Mouse (Mus musculus): ENCODE results near the gene Dlgap4. TPM values are rescaled to one million over a fixed set of nuclear protein-coding genes. Genes with fewer than 3 reads are reported as not detected.

Dlgap4 gene
- total RNA-seq, 1 experiment from 2014 or later, result 39.3 TPM

GRCm38 (mm10) chr2:156616513-156616912 is 3.0 kb downstream of the Dlgap4 start:
- no peak for DNase-seq

- DNase-seq, result peak; percentile 24
Observed at GRCm38 (mm10) chr2:156617536-156617935, 4.0 kb downstream of the Dlgap4 start.

GRCm38 (mm10) chr2:156620874-156621273 is 7.4 kb downstream of the Dlgap4 start:
- DNase-seq, result no peak

GRCm38 (mm10) chr2:156621449-156621848 is 7.9 kb downstream of the Dlgap4 start:
- peak; percentile 80 for DNase-seq

DNA sequence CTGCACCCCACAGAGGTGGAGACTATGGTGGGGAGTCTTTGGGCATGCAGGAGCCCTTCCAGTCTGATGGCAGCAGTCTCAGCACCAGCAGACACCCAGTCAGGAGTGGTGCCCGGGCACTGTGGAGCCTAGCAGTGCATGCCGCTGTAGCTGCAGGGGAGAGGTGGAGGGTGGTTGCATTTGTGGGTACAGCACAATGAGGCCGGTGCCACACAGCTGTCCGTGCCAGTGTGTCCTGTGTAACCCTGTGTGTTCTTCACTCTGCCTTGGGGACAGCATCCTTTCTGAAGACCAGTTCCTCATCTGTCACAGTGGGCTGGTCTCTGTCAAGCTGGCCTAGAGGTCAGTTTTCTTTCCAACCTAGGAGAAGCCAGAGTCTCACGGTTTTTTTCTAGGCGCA is 8.7 kb downstream of the Dlgap4 start:
- DNase-seq, result no peak

DNA sequence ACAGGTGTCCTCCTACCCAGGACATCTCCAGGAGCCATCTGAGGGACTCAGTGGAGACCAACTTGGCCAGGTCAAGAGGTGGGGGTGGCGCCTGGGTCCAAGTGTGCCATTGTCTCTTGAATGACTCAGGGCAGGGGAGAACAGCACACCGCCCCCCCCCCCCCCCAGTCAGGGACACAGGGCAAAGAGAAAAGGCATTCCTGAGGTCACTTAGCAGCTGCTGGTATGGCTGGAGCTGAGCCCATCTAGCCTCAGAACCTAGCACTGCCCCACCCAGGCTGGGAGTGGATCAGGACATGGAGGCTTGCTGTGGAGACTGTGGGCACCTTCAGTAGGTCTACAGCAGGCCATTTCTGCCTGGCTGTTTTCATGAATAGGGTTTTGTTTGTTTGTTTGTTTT is 9.7 kb downstream of the Dlgap4 start:
- DNase-seq, result no peak

DNA sequence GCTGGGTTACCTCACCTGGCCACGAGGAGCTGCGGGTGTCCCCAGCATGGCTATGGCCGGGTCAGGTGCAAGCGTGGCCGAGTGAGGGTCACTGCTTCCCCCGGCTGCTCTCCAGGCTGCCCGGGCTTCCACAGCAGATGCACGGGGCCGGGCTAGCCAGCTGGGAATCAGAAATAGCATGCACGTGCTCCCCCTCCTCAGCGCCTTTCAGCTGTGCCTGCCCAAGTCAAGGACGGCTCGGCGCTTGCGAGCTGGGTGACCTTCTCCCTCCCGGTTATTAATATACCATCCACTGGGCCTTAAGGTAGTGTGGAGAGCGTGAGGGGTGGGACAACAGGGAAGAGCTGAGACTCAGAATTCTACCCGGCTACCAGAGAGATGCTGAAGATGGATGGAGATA is 11.8 kb downstream of the Dlgap4 start:
- DNase-seq, result peak; percentile 33

GRCm38 (mm10) chr2:156626119-156626518 is 12.6 kb downstream of the Dlgap4 start:
- no peak for DNase-seq

GRCm38 (mm10) chr2:156626544-156626943 is 13.0 kb downstream of the Dlgap4 start:
- DNase-seq, result peak; percentile 50

DNA sequence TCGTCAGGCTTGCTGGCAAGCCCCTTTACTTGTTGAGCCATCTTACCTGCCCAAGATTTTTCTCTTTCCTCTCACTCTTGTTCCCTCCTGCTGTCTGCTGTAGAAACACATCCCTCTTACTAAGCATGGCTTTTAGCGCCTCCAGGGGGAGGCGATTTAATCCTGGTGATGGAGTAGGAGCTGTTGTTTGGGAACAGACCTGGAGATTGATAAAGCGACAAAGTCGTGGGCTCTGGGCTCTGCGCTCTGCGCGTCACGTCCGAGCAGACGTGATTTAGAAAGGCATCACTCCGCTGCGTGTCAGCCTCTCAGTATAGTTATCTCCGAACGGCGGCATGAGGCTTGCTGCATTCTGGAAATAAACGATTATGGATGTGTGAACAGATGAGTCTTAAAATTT is 14.4 kb downstream of the Dlgap4 start:
- DNase-seq, result no peak

- DNase-seq, result no peak
Observed at GRCm38 (mm10) chr2:156630288-156630687, 16.8 kb downstream of the Dlgap4 start.

GRCm38 (mm10) chr2:156632721-156633120 is 19.2 kb downstream of the Dlgap4 start:
- no peak for DNase-seq

DNA sequence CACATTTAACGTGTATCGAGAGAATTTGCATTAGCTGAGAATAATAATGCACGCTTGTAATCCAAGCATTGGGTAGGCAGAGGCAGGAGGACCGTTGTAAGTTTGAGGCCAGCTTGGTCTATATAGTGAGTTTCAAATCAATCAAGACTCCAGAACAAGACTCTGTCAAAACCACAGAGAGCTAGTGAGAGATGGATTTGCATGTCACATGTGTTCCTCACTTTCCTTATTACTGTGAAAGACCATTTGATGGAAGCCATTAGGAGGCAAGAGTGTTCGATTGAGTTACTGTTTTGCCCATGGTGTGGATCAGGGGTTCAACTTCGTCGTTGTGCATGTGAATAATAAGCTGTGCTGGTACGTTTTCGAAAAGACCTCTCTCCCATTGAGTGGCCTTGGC is 21.6 kb downstream of the Dlgap4 start:
- no peak for DNase-seq

DNA sequence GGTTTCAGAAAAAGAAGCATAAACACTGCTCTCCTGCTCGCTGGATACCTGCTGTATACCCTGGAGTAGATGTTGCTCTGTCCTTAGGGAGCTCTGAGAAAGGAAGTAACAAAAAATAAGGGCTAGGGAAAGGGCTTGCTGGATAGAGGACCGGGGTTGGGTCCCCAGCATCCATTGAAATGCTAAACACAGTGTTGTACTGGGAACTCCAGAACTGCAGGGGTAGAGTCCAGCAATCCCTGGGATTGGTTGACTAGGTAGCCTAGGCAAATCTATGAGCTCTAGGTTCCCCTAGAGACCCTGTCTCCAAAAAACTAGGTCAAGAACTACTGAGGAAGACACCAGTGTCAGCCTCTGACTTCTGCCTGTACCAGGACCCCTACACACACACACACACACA is 27.6 kb downstream of the Dlgap4 start:
- DNase-seq, result no peak

DNA sequence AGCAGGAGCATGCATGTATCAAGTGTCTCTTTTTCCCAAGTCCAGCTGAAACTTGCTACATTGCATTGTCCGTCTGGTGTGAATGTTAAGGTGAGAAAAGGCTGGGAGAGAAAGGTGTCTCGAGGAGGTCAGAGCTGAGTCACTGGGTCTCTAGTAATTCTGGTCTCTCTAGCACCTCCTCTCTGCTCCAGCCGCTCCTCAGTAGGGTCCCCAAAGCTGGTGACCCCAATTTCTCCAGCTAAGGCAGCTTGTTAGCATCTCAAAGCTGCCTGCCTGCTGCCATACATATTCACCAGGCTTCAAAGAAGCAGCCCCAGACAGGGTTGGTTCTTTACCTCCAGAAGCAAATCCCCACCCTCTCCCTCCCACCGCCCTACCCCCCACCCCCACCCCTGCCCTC is 29.4 kb downstream of the Dlgap4 start:
- DNase-seq, result no peak

DNA sequence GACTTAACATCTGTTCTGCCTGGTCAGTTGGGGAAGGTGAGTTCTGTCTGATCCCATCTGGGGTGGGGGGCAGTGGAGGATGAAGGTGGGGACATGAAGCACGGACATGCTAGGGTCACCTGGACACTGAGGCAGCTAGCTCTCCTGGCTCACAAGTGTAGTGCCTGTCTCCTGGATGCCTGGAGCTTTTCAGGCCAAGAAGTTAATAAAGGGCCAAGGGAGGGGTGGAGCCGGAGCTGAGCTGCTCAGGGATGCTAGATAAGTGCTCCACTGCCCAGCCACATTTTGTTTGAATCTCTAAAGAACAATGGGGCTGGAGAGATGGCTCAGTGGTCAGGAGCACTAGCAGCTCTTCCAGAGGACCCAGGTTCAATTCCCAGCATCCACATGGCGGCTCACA is 29.9 kb downstream of the Dlgap4 start:
- no peak for DNase-seq

- no peak for DNase-seq
Observed at GRCm38 (mm10) chr2:156645145-156645544, 31.6 kb downstream of the Dlgap4 start.

DNA sequence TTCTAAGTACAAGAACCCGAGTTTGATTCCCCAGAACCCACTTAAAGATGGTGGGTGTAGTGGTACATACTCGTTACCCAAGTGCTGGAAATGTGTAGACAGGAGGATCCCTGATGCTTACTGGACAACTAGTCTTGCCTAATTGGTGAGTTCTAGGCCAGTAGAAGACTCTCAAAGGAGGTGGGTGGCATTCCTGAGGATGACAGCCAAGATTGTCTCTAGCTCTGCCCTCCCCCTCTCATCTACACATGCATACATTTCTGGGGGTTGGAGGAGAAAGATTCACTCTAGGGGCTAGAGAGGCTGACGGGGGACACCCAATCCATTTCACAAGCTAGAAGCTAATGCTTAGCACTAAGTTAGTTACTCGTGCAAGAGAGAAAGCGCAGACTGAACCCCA is 33.4 kb downstream of the Dlgap4 start:
- DNase-seq, result no peak

DNA sequence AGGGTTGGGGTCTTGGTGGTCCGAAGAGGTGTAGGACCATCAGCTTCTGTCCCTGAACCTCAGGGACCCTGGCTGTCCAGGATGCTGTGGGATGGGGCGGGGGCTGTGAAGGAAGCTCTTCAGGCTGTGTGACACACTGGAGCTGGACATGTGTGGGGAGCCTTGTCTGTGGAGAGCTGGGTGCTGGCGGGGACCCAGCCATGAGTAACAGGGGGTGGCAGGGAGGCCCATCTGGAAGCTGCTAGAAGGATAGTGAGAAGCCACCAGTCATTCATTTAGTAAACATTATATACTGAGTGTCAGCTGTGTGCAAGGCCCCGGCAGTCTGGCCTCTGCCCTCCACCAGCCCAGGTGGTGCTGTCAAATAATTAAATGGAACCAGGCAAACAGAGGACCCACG is 34.5 kb downstream of the Dlgap4 start:
- no peak for DNase-seq

- DNase-seq, result no peak
Observed at GRCm38 (mm10) chr2:156649450-156649849, 35.9 kb downstream of the Dlgap4 start.

DNA sequence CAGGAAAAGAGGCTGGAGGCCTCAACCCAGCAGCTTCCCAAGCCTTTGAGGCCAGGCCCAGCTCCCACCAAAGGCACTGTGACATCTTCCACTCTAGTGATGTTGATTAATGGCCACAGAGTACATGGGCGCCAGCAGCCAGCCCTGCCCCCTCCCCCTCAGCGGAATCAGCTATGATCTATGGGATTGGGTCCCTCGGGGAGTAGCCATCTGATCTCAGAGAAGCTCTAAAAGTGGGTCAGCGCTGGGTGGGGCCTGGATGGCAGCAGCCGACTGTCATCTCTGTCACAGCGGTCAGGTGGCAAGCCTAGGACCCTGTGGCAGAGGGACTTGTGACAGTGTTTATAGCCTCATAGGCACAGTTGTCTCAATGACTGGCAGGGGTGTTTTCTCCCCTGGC is 37.5 kb downstream of the Dlgap4 start:
- no peak for DNase-seq

- peak; percentile 84 for DNase-seq
Observed at GRCm38 (mm10) chr2:156652841-156653240, 39.3 kb downstream of the Dlgap4 start.

GRCm38 (mm10) chr2:156654148-156654547 is 40.6 kb downstream of the Dlgap4 start:
- DNase-seq, result no peak

DNA sequence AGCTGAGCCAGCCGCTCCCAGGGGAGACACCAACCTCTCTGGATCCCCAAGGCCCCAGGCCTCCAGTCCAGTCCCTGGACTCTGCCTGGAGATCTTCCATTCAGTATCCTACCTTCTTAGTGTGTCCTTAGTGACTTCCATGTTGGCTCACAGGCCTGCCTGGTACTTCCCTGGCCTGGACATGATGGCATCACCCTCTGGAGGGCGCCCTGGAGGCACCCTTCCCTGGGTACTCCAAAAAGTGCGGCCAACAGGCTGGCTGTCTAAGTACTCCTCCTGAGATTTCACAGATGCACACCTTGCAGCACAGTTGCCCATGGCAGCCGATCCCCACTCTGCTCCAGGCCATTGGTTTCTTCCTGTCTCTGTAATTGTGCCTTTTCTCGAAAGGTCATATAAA is 42.1 kb downstream of the Dlgap4 start:
- DNase-seq, result peak; percentile 63

DNA sequence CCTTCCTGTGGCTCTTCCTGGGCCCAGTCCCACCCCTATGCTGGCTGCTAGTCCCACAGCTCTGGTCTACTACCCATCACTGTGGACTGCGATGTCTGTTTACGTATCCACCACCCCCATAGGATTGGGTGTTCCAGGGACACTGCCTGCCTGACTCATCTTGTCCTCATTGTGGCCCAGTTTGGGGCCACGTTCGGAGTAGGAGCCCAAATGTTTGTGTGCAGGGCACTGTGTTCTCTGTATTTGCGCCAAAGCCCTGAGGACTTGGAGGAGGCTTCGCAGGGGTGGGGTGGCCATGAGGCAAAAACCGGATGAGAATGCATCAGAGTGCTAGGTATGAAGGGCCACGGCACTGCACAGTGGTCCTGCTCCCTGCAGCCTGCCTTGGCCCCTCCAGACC is 44.0 kb downstream of the Dlgap4 start:
- DNase-seq, result no peak
